Mouse (Mus musculus) embryonic facial prominence, embryonic 11.5 days (tissue): ENCODE data around the gene Eml3. TPM values are rescaled to one million over a fixed set of nuclear protein-coding genes. Genes with fewer than 3 reads are reported as not detected.

Experiments used
- ATAC-seq: fragments of 200-750 bp; cut with Nextera tagmentation; replicated peaks from 2 replicates; pipeline ENCODE4 v1.8.0; 2017; ENCODE audit warnings: low read depth; ENCODE audit not compliant: insufficient number of reproducible peaks, low FRiP score, low TSS enrichment
- DNase-seq: peaks from one replicate; pipeline ENCODE4 v3.0.0-alpha.2; 2015; ENCODE audit warnings: low spot score
- H3K27ac ChIP-seq: fragments of 300-500 bp; sonication (generic); replicated peaks from 2 replicates; pipeline ENCODE4 v1.5.1; 2014; ENCODE audit warnings: mild to moderate bottlenecking, low read depth, low read length, control low read depth
- H3K27me3 ChIP-seq: fragments of 300-500 bp; sonication (generic); 2 replicates; pipeline ENCODE4 v1.6.1; 2014; ENCODE audit warnings: mild to moderate bottlenecking, low read length, moderate library complexity, mixed read lengths; ENCODE audit not compliant: control insufficient read depth, insufficient read depth
- H3K36me3 ChIP-seq: fragments of 300-500 bp; sonication (generic); replicated peaks from 2 replicates; pipeline ENCODE4 v1.6.1; 2014; ENCODE audit warnings: low read depth, mild to moderate bottlenecking, low read length, moderate library complexity, mixed read lengths; ENCODE audit not compliant: control insufficient read depth, insufficient read depth
- H3K4me1 ChIP-seq: fragments of 300-500 bp; sonication (generic); 2 replicates; pipeline ENCODE4 v1.6.1; 2014; ENCODE audit warnings: low read length, mixed read lengths; ENCODE audit not compliant: control insufficient read depth, insufficient read depth
- H3K4me2 ChIP-seq: fragments of 300-500 bp; sonication (generic); 2 replicates; pipeline ENCODE4 v1.6.1; 2014; ENCODE audit warnings: low read depth, mild to moderate bottlenecking, control low read depth, low read length, moderate library complexity
- H3K4me3 ChIP-seq: fragments of 300-500 bp; sonication (generic); 2 replicates; pipeline ENCODE4 v1.5.1; 2014; ENCODE audit warnings: low read depth, low read length, control low read depth
- H3K9ac ChIP-seq: fragments of 300-500 bp; sonication (generic); replicated peaks from 2 replicates; pipeline ENCODE4 v1.6.1; 2014; ENCODE audit warnings: mild to moderate bottlenecking, control low read depth, low read length
- H3K9me3 ChIP-seq: fragments of 300-500 bp; sonication (generic); replicated peaks from 2 replicates; pipeline ENCODE4 v1.6.1; 2016; ENCODE audit warnings: mild to moderate bottlenecking, low read length, inconsistent platforms, mixed read lengths; ENCODE audit not compliant: control insufficient read depth
- WGBS: fragments of 180-500 bp; shearing (Covaris S2); extraction: QIAGEN DNeasy Blood & Tissue Kit; methylation state at CpG from one replicate; pipeline ENCODE4 v1.1.7; 2014; 5-methylcytosine and 5-hydroxymethylcytosine counted together
- polyA plus RNA-seq: library from polyadenylated mRNA; unstranded; fragments of >200 nt; fragmentation: Nextera tagmentation; extraction: Ambion mirVana; gene quantifications from 2 replicates; pipeline ENCODE4 v1.2.1, GENCODE M21; 2014

The Eml3 gene
- polyA plus RNA-seq, 1 experiment from 2014 or later, result 8.4 TPM

DNA sequence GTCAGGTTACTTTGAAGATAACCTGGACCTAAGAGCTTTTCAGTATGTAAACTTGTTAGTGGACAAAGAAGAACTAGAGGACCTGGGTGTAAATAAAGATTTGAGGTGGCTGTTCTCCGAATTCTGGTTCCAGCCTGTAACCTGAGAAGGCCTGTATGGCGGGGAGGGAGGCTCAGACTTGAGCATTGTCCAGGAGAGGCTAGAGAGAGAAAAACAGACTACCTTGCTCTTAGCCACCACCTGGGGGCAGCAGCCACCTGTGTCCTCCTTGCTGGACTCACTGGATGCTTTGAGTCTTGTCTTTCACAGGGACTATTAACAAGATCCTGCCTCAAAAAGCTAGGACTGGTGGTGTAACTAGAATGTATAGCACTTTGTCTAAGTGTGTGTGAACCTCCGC, 47.2 kb downstream of the Eml3 start:
- Histone ChIP-seq H3K27ac (no peak overlapping the region), H3K36me3 (peaks cover 16% of the 10 kb centered on the region), H3K9ac (no peak overlapping the region), H3K9me3 (no peaks in the 10 kb centered on the region), H3K27me3 (no peaks in the 10 kb centered on the region), H3K4me3 (no peak overlapping the region), H3K4me1 (no peaks in the 10 kb centered on the region), H3K4me2 (no peak overlapping the region)
- ATAC-seq (peak; percentile 58; the same call in 1 of the 2 replicates), DNase-seq (peak; percentile 83)
- WGBS, result 34% methylated on average over 3 of the region's 3 CpGs

DNA sequence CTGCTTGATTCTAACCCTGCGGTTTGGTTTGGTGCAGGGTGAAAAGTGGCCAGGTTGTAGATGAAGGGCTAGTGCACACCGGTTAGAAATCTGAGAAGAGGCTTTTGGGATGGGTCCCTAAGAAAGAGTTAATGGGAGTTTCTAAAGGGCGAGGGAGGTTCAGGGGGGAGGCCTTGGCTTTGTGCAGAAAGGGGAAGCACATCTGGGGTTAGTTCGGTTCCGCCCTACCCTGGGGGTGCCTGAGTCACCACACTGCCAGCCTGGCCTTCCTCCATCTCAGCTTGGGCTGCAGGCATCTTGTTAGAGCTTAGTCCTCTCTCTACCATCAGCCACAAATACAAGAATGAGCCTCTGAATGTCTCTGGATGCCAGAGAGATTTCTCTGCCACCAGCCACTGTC, 51.4 kb downstream of the Eml3 start:
- Histone ChIP-seq H3K9me3 (no peaks in the 10 kb centered on the region), H3K4me1 (peaks cover 5% of the 10 kb centered on the region; the same call in 1 of the 2 replicates), H3K27me3 (no peaks in the 10 kb centered on the region), H3K9ac (no peak overlapping the region), H3K27ac (no peak overlapping the region), H3K4me2 (no peak overlapping the region), H3K4me3 (no peak overlapping the region), H3K36me3 (peaks cover 10% of the 10 kb centered on the region)
- 53% methylated on average over 5 of the region's 5 CpGs for WGBS
- no peak for ATAC-seq
- no peak for DNase-seq

DNA sequence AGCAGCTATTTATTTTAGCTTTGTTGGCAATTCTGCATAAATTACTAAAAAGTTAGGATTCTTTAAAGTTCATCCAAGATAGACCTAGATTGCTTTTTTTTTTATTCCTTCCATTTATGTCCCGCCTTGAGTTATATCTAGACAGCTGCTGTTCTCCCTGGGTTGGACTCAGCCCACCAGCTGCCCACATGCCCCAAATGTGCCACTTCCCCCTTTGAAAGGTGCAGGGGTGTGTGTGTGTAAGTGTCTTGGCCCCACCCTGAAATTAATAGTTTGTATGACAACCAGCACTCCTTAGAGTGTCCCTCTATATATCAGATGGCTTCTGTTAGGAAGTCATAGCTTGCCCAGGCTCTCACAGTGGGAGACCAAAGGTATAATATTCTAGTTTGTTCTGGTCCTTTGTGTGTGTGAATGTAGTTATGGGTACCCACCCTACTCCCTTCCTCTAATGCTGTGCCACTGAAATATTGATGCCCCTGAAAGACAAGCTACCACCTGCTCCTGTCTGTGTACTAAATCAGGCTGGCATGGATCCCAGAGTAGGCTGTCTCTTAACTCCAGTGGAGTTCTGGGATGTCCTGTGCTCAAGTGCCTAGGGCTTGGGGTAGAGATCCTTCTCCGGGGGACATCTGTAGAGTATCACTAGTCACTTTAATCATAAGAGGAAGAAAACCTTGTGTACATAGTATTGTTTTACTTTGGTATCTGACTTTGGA, 52.3 kb downstream of the Eml3 start:
- no peak for ATAC-seq
- H3K9ac ChIP-seq, result no peak overlapping the region
- 77% methylated on average over 2 of the region's 2 CpGs for WGBS
- H3K4me1 ChIP-seq, result peaks cover 5% of the 10 kb centered on the region; the same call in 1 of the 2 replicates
- no peak for DNase-seq
- no peaks in the 10 kb centered on the region for H3K9me3 ChIP-seq
- peaks cover 10% of the 10 kb centered on the region for H3K36me3 ChIP-seq
- H3K27me3 ChIP-seq, result no peaks in the 10 kb centered on the region
- no peak overlapping the region for H3K27ac ChIP-seq
- no peak overlapping the region for H3K4me2 ChIP-seq
- no peak overlapping the region for H3K4me3 ChIP-seq

DNA sequence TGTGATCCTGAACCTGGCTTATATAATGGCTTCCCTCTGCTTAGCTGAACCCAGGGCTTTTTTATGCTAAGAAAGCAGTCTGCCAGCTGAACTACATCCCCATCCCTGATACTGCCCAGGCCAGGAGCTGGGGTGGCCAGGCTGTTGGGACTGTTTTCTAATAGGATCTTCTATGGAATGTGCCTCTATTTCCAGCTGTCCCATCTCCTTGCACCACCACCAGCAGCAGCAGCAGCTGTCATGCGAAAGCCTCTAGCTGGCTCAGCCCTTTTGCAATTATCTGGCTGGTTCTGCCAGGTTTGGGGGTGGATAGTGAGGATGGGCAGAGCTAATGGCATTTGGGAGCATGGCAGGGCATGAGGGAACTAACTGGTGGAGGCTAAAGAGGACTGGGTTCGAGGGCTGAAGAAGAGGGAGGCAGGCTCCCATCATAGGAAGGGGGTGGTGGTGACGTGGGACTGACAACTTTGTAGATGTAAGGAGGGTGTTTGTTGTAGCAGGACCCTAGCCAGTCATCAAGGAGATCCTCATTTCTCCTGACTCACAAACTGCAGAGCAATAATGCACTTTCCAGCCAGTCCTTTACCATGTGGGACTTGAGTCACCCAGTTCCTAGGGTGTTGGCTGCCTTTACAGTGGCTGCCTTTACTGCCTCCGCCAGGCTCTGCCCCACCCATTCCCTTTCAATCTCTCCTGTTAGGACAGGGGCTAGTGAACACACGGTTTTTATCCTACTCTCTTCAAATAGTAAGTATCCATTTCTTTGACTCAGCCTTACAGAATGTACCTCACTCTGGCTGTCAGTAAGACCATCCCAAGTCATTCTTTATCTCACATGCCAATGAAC, 53.2 kb downstream of the Eml3 start:
- Histone ChIP-seq H3K4me1 (peaks cover 5% of the 10 kb centered on the region; the same call in 1 of the 2 replicates), H3K27me3 (no peaks in the 10 kb centered on the region), H3K4me3 (no peak overlapping the region), H3K36me3 (peaks cover 9% of the 10 kb centered on the region), H3K9me3 (no peaks in the 10 kb centered on the region), H3K9ac (no peak overlapping the region), H3K27ac (no peak overlapping the region), H3K4me2 (no peak overlapping the region)
- DNase-seq (no peak), ATAC-seq (no peak)
- 63% methylated on average over 5 of the region's 5 CpGs for WGBS

DNA sequence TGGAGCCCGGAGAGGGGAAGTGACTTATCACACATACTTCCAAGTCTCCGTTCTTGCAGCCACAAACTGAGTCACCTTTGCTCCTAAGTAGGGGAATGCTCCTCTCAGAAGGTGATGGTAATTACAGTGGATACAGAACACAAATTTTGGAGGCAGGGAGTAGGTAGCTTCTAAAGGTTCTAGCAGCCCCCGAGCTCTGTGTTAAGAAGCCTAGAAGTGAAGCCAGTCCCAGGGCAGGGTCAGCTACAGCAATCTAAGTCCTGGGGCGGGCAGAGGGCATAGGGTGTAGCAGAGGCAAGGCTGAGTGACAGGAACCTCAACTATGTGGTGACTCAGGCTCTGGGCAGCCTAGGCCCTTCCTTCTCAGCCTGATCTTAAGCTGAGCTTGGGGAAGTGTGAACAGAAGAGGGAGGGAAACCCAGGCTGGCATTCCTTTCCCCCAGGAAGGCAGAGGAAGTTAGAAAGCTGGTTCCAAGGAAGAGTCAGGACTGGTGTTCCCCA, 53.8 kb downstream of the Eml3 start:
- H3K9ac ChIP-seq, result no peak overlapping the region
- H3K9me3 ChIP-seq, result no peaks in the 10 kb centered on the region
- no peak overlapping the region for H3K4me3 ChIP-seq
- no peak overlapping the region for H3K27ac ChIP-seq
- 50% methylated on average over 4 of the region's 4 CpGs for WGBS
- peaks cover 5% of the 10 kb centered on the region; the same call in 1 of the 2 replicates for H3K4me1 ChIP-seq
- no peak for ATAC-seq
- no peak for DNase-seq
- H3K27me3 ChIP-seq, result no peaks in the 10 kb centered on the region
- H3K36me3 ChIP-seq, result peaks cover 6% of the 10 kb centered on the region
- H3K4me2 ChIP-seq, result no peak overlapping the region

DNA sequence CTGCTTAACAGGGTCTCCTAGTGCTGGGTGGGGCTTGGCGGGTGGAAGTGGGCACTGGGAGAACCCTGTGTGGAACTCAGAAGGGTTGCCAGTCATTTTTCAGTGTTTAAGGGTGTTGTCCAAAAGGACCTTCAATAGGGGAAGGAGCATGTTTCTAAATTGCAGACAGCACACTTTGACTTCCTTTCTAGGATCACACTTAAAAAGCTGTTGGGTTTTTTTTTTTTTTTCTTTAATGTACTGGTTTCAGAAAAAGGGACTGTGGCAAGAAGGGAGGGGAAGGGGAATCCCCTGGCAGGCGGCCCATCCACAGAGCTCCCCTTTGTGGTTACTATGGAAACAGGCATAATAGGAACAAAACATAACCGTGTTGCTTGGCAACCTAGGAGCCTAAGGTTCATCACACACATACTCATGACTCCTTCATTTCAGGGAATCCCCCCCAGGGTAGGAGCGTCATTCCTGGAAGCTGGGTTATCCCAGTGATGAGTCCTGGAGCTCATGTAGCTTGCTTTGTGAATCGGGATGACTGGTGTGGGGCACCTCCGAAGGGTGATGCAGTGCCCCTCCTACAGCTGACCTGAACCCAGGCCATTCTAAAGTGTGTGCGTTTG, 55.0 kb downstream of the Eml3 start:
- no peak overlapping the region for H3K4me2 ChIP-seq
- H3K27ac ChIP-seq, result 0 out of 2 replicates have a peak overlapping the region, but pooled peaks have one; percentile 10
- peaks cover 5% of the 10 kb centered on the region; the same call in 1 of the 2 replicates for H3K4me1 ChIP-seq
- H3K36me3 ChIP-seq, result no peaks in the 10 kb centered on the region; the same call in 1 of the 2 replicates
- no peak overlapping the region for H3K9ac ChIP-seq
- 18% methylated on average over 7 of the region's 7 CpGs for WGBS
- no peaks in the 10 kb centered on the region for H3K27me3 ChIP-seq
- no peak overlapping the region for H3K4me3 ChIP-seq
- ATAC-seq (peak; percentile 50), DNase-seq (peak; percentile 91)
- H3K9me3 ChIP-seq, result no peaks in the 10 kb centered on the region

DNA sequence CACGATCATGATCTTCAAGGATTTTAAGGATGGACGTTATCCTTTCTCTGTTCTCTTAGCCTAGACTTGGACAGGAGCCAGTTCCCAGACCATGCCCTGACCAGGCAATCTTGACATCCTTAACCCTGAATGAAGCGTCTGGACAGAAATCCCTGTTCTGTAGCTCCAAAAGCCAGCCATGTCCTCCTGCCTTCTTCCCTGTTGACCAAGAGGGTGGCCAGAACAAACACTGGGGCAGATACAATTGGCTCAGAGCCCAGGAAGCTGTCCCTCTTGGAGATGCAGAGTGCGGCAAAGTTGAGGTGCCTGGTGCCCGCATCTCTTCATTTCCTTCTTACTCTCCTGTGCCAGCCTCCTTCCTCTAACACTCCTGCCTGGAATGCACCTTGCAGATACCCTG, 56.5 kb downstream of the Eml3 start:
- H3K27ac ChIP-seq, result no peak overlapping the region
- H3K4me3 ChIP-seq, result no peak overlapping the region
- 84% methylated on average over 5 of the region's 5 CpGs for WGBS
- H3K36me3 ChIP-seq, result no peaks in the 10 kb centered on the region; the same call in 1 of the 2 replicates
- peaks cover 5% of the 10 kb centered on the region; the same call in 1 of the 2 replicates for H3K4me1 ChIP-seq
- no peaks in the 10 kb centered on the region for H3K9me3 ChIP-seq
- DNase-seq (no peak), ATAC-seq (no peak)
- no peak overlapping the region for H3K9ac ChIP-seq
- H3K4me2 ChIP-seq, result no peak overlapping the region
- H3K27me3 ChIP-seq, result no peaks in the 10 kb centered on the region
